Mouse (Mus musculus) mouse embryonic stem cell (cell line): ENCODE measurements at regions not wholly inside any gene's neighbourhood (a gene's known extent, or its start where the extent isn't known, plus 50 kb on each side); places are given as distances from the start of the nearest gene placed in this dataset.

ENCODE experiments used
- in situ Hi-C, 2 experiments: fragments of 300-500 bp; cut with MboI; formaldehyde crosslinking; loops; 1 replicate in 1 of 2; 3 replicates in 1 of 2; pipeline ENCODE4 v1.14.3; 2019 to 2020; ENCODE audit warnings: low sequenced_read_pairs in 2 of 2, low pct_unique_long_range_greater_than_20kb in 1 of 2, mixed read lengths in 1 of 2; ENCODE audit not compliant: unreplicated experiment in 1 of 2

- in situ Hi-C loops: no loop called here
Observed at GRCm38 (mm10) chr13:57236211-57236610, 340.4 kb upstream of the Trpc7 start.

GRCm38 (mm10) chr13:57232906-57233305 is 337.1 kb upstream of the Trpc7 start:
- in situ Hi-C loops: no loop called here

DNA sequence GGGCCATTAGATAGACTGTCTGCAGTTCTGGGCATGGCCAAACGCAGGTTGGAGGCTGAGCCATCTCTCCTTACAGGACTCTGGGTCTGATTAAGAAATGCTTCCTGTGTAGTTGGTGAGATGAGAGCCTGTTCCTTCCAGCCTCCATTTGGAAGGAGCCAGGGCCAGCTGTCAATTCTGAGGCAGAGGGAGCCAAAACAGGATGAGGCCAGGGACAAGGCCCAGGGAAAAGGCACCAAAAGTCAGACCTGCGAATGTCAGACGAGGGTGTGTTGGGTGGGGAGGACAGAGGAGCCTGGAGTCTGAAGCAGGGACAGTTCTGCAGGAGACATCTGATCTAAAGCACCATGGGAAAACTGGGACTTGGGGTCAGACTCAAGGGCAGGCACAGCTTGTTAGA is 335.9 kb upstream of the Trpc7 start:
- in situ Hi-C loops: no loop called here

DNA sequence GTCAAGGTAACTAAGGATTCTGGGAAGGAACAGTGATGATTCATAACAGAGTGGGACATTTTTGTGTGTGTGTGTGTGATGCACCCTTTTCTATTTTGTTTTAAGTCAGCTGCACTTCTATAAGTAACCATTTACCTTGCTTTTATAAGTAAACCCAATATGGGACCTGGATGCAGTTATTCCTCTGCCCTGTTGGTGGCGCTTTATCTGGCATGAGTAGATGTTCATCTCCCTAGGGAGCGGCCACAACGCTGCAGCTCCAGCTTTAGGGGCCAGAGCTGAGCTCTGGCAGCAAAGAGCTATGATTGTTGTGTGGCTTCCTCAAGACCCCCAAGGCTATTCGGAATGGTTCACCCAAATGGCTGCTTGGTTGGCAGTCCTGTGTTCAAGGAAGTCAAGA is 334.5 kb upstream of the Trpc7 start:
- in situ Hi-C loops: no loop called here

DNA sequence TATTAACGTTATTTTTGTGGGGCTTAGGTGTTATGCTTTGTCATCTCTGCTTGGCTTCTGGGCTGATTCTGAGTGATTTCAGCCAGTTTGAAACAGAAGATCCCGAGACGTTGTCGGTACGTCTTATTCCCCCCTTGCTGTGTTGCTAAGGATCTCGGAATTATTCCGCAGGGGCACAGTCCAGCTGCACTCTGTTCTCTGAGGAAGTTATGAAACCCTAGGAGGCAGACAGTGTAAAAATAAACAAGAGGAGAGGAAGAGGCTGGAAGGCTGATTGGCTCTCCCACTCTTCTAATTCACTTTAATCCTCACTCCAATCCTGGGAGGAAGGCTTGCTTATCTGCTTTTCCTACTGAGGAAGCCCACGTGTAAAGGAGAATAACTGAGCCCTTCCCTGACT is 325.3 kb upstream of the Trpc7 start:
- in situ Hi-C loops: no loop called here

- in situ Hi-C loops: no loop called here
Observed at GRCm38 (mm10) chr13:57216161-57216560, 320.4 kb upstream of the Trpc7 start.

DNA sequence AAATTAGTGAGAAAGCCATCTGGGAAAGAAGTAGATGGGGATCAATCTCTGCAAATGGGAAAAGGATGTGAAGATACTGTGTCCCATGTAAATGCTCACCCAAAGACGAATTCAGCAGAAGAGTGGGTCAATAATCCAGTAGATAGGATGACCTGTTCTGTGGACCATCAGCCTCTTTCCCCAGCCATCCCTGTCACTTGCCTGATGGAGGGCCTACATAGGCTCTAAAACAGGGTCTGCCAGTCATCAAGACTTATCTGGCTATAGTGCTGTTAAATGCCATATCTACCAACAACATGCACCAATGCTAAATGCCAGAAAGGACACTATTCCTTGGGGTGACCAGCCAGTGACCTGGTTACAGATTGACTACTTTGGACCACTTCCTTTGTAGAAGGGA is 316.5 kb upstream of the Trpc7 start:
- in situ Hi-C loops: no loop called here

DNA sequence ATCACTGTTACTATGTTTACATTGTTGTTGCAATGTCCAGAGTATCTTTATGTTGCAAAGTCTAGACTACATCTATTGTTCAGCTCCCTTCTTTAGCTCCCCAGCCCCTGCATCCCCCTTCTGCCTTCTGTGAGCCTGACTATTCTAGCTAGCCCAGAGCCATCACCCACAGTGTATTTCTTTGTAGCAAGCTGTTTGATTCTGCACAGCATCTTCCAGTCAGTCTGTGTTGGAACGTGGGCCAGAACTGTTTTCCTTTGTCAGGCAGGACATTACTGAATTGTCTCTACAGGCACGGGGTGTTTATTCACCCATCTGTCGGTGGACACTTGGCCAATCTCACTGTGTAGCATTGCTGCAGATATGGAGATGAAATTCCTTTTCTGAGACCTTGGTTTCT is 295.4 kb upstream of the Trpc7 start:
- in situ Hi-C loops: no loop called here

DNA sequence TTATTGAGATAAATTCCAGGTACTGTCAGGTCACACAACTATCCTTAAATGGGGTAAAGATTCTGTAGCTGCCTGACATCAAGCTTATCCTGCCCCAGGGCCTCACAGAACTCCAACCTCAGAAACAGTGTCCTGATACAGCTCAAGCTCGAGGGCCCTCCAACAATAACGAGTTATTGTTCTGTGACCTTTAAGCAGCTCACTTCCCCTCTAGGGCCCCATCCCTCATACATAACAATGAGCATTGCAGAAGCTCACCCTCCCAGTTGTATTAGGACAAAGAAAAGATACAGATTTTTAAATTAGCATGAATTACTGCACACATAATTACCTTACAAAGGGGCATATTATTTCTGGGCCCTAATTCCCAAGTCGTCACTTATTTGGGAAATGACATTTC is 293.5 kb upstream of the Trpc7 start:
- in situ Hi-C loops: no loop called here

- in situ Hi-C loops: no loop called here
Observed at GRCm38 (mm10) chr13:57186168-57186567, 290.4 kb upstream of the Trpc7 start.

- in situ Hi-C loops: no loop called here
Observed at GRCm38 (mm10) chr13:57170180-57170579, 274.4 kb upstream of the Trpc7 start.

GRCm38 (mm10) chr13:57169621-57170020 is 273.8 kb upstream of the Trpc7 start:
- in situ Hi-C loops: no loop called here

GRCm38 (mm10) chr13:57165367-57165766 is 269.6 kb upstream of the Trpc7 start:
- in situ Hi-C loops: no loop called here

- in situ Hi-C loops: no loop called here
Observed at GRCm38 (mm10) chr13:57152787-57153186, 257.0 kb upstream of the Trpc7 start.

DNA sequence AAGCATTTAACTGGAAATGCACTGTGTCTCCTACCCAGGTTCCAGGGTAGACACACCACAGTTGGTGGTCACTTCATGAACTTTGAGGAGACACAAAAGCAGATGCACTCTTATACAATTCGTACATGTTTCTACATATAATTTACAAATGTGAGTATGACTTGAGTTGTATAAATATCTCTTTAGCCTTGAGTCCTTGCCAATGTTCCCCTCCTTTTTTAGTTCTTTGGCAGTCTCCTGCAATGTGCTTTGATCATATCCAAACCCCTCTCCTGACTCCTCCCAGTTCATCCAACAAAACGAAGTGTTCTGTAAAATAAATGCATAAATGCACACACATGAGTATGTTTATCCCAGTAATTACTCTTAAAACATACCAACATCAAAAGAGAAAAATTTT is 251.8 kb upstream of the Trpc7 start:
- in situ Hi-C loops: no loop called here

GRCm38 (mm10) chr13:57146708-57147107 is 250.9 kb upstream of the Trpc7 start:
- in situ Hi-C loops: no loop called here

DNA sequence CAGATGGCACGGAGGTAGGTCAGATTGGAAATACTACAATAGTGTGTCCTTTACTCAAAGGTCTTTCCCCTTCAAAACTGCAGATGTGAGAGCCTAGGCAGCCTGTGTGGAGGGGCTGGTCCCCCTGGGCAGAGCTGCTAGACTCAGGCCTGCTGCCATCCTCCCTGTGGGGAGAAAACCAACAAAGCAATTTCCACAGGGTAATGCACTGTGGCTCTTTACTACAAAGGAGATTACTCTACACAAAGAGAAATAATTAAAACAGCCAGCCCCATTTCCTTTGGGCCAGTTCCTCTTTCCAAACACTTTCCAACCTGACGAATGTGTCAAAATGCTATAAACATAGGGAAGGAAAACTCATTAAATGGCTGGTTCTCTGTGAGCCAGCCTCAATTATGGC is 250.0 kb upstream of the Trpc7 start:
- in situ Hi-C loops: no loop called here

DNA sequence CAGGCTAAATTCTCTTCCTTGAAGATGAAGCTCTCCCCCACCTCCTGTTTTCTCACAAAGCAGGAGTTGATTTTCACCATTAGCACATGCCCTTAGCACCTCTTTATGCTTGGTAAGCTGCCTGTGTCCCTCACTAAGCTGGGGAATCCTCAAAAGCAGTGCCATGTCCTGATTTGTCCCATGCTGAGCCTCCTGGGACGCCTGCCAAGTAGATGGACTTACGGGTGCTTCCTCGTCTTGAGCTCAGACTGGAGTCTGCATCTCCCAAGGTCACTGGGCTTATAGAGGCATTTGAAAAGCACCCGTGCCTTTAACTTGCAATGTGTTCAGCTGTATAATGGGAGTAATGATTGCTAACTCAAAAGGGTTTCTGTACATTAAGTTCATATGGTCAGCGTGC is 247.1 kb upstream of the Trpc7 start:
- in situ Hi-C loops: no loop called here

DNA sequence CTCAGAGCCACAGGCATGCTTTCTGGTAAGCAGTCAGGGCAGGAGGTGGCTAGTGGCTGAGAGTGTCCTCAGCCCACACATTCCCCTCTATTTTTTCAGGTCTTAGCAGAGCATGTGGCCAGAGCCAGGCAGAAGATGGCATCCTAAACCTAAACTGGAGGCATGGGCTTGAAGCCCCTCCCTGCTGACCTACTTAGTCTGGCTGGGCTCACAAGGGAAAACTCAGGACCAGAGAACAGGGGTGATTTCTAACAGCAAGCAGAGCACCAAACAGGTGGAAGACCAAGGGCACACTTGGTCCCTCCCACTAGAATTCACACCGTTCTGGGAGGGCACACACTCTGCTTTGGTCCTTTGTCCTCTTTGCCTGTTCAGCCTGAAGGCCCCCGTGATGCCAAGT is 246.6 kb upstream of the Trpc7 start:
- in situ Hi-C loops: no loop called here

DNA sequence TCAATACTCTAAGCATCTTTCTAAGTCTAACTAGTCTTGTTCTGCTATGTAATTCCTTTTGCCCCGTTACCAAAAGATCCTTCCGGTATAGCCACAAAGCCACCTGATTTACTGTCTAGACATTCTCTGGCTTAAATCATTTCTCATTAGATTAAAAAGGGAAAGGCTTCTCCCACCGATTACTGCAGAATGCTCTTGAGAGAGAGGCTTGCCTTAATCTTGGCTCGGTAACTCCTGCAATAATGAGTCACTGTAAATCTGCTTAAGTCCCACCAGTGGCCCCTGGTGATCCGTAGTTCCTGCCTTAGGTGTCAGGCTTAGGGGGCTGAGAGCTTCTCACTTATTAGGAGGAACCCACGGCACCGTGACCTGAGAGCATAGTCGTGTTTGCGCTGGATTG is 220.1 kb upstream of the Trpc7 start:
- in situ Hi-C loops: no loop called here

DNA sequence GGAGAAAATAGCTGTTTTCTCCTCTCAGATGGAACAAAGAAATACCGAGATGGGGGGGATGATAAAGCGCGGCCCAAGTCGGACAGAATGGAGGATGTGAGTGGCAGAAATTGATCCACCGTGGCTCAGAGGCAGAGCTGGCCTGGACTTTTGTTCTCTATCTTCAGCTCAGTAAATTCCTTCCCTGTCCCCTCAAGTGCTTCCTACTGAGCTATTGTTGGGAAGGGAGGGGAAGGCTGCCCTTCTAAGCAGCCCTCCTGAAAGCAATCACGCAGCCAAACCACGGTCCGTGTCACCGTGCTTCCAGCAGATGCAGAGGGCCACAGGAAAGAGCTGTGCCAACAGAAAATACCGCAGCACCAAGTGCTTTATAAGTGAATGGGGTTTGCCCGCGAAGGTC is 212.2 kb upstream of the Trpc7 start:
- in situ Hi-C loops: no loop called here
